Mouse (Mus musculus) midbrain, postnatal 0 days (tissue): ENCODE measurements around the gene Cacna1i. TPM values are rescaled to one million over a fixed set of nuclear protein-coding genes. Genes with fewer than 3 reads are reported as not detected.

Experiments
- ATAC-seq: fragments of 200-750 bp; cut with Nextera tagmentation; 2 replicates; pipeline ENCODE4 v1.8.0; 2017; ENCODE audit warnings: moderate number of reproducible peaks, mild to moderate bottlenecking, moderate TSS enrichment, moderate library complexity; ENCODE audit not compliant: low FRiP score
- DNase-seq: peaks from one replicate; pipeline ENCODE4 v3.0.0-alpha.2; 2015; ENCODE audit warnings: low spot score
- H3K27ac ChIP-seq: fragments of 300-500 bp; sonication (generic); 2 replicates; pipeline ENCODE4 v1.5.1; 2014; ENCODE audit warnings: low read depth, mild to moderate bottlenecking, low read length, mixed read lengths
- H3K27me3 ChIP-seq: fragments of 300-500 bp; sonication (generic); 2 replicates; pipeline ENCODE4 v1.6.1; 2014; ENCODE audit warnings: low read length, control low read depth, mixed read lengths; ENCODE audit not compliant: insufficient read depth
- H3K36me3 ChIP-seq: fragments of 300-500 bp; sonication (generic); 2 replicates; pipeline ENCODE4 v1.6.1; 2014; ENCODE audit warnings: low read length, control low read depth, mixed read lengths; ENCODE audit not compliant: insufficient read depth
- H3K4me1 ChIP-seq: fragments of 300-500 bp; sonication (generic); 2 replicates; pipeline ENCODE4 v1.6.1; 2014; ENCODE audit warnings: mild to moderate bottlenecking, control low read depth, antibody characterized with exemption, low read length, mixed read lengths; ENCODE audit not compliant: insufficient read depth
- H3K4me2 ChIP-seq: fragments of 300-500 bp; sonication (generic); 2 replicates; pipeline ENCODE4 v1.6.1; 2014; ENCODE audit warnings: low read depth, mild to moderate bottlenecking, low read length, mixed read lengths; ENCODE audit not compliant: poor library complexity, severe bottlenecking
- H3K4me3 ChIP-seq: fragments of 300-500 bp; sonication (generic); 2 replicates; pipeline ENCODE4 v1.5.1; 2014; ENCODE audit warnings: low read depth, mild to moderate bottlenecking, low read length, moderate library complexity
- H3K9ac ChIP-seq: fragments of 300-500 bp; sonication (generic); replicated peaks from 2 replicates; pipeline ENCODE4 v1.6.1; 2014; ENCODE audit warnings: mild to moderate bottlenecking, low read length, moderate library complexity, mixed read lengths; ENCODE audit not compliant: poor library complexity, severe bottlenecking
- H3K9me3 ChIP-seq: fragments of 300-500 bp; sonication (generic); 2 replicates; pipeline ENCODE4 v1.6.1; 2016; ENCODE audit warnings: low read length, control low read depth
- CTCF ChIP-seq: IDR thresholded peaks from 2 replicates; pipeline ENCODE4 v1.5.1; 2016; ENCODE audit warnings: antibody characterized with exemption, mild to moderate bottlenecking
- WGBS: fragments of 180-500 bp; shearing (Covaris S2); extraction: QIAGEN DNeasy Blood & Tissue Kit; methylation state at CpG from one replicate; pipeline ENCODE4 v1.1.7; 2014; 5-methylcytosine and 5-hydroxymethylcytosine counted together
- polyA plus RNA-seq: library from polyadenylated mRNA; unstranded; fragments of >200 nt; fragmentation: Nextera tagmentation; extraction: Ambion mirVana; gene quantifications from 2 replicates; pipeline ENCODE4 v1.2.1, GENCODE M21; 2015
- total RNA-seq: library from RNA; depleted of rRNA; stranded (reverse); fragments of >200 nt; gene quantifications from 2 replicates; pipeline ENCODE4 v1.2.3, GENCODE M21; 2014

Cacna1i gene
- total and polyA plus RNA-seq, 2 experiments from 2014 or later = 1.1 to 14.6 TPM

- H3K27me3 ChIP-seq = no peaks in the 10 kb centered on the region
- WGBS = 77% methylated on average over 14 of the region's 14 CpGs
- no peaks in the 10 kb centered on the region for H3K9me3 ChIP-seq
- H3K4me1 ChIP-seq = no peaks in the 10 kb centered on the region
- TF ChIP-seq CTCF = no peak
- no peak for ATAC-seq
- DNase-seq = no peak
- H3K36me3 ChIP-seq = 0 out of 2 replicates have a peak, but pooled peaks cover 3% of the 10 kb centered on the region
- no peak overlapping the region for H3K27ac ChIP-seq
- H3K9ac ChIP-seq = no peak overlapping the region
- no peak overlapping the region for H3K4me2 ChIP-seq
- H3K4me3 ChIP-seq = no peak overlapping the region
Measured at GRCm38 (mm10) chr15:80303779-80304178, 16.7 kb downstream of the Cacna1i start.

DNA sequence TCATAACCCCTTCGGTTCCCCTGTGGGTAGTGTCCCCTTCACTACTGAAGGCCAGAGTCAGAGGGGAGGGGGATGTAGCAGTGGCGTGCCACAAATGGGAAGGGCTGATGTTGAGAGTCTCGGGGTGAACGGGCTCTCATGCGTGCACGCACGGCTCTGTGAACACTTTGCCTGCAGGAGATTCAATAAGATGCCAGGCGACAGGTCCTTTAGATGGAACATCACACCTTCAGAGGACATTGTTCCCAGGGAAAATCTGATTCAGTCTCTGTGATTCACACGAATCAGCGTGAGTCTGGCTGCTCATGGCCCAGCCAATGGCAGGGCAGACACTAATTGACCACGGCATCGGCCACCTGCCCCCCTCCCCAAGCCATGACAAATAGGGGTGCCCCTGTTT is 17.1 kb downstream of the Cacna1i start:
- H3K4me2 ChIP-seq = no peak overlapping the region
- DNase-seq = no peak
- no peaks in the 10 kb centered on the region for H3K9me3 ChIP-seq
- 0 out of 2 replicates have a peak, but pooled peaks cover 3% of the 10 kb centered on the region for H3K36me3 ChIP-seq
- no peaks in the 10 kb centered on the region for H3K4me1 ChIP-seq
- H3K4me3 ChIP-seq = no peak overlapping the region
- 77% methylated on average over 12 of the region's 12 CpGs for WGBS
- ATAC-seq = no peak
- H3K27ac ChIP-seq = no peak overlapping the region
- TF ChIP-seq CTCF = no peak
- no peaks in the 10 kb centered on the region for H3K27me3 ChIP-seq
- no peak overlapping the region for H3K9ac ChIP-seq

DNA sequence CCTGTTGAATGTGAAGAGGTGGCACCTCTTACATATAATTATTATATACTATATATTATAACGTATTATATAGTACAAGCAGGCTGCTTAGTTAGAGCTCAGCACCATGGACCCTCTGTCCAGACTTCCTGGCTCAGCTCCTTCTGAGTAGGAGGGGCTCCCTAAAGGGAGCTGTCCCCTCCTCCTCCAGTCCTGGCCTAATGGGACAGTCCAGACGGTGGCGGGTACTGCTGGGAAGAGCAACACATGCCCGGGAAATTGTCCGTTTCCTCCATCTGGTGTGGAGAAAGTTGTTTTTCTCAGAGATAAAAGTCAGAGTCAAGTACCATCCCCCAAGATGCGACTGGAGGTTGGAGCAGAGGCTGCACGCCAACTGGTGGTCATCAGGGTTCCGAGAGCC is 19.1 kb downstream of the Cacna1i start:
- H3K9ac ChIP-seq = no peak overlapping the region
- no peaks in the 10 kb centered on the region for H3K9me3 ChIP-seq
- no peak overlapping the region for H3K4me3 ChIP-seq
- H3K4me1 ChIP-seq = no peaks in the 10 kb centered on the region
- DNase-seq (no peak), ATAC-seq (no peak)
- no peak overlapping the region for H3K4me2 ChIP-seq
- no peak overlapping the region for H3K27ac ChIP-seq
- 0 out of 2 replicates have a peak, but pooled peaks cover 3% of the 10 kb centered on the region for H3K36me3 ChIP-seq
- no peak for TF ChIP-seq CTCF
- H3K27me3 ChIP-seq = no peaks in the 10 kb centered on the region
- whole genome bisulfite sequencing = 74% methylated on average over 8 of the region's 8 CpGs

GRCm38 (mm10) chr15:80314731-80315130 is 27.7 kb downstream of the Cacna1i start:
- WGBS = 14% methylated on average over 7 of the region's 7 CpGs
- Histone ChIP-seq H3K36me3 (no peaks in the 10 kb centered on the region), H3K9me3 (no peaks in the 10 kb centered on the region), H3K27me3 (no peaks in the 10 kb centered on the region), H3K9ac (no peak overlapping the region), H3K4me1 (no peaks in the 10 kb centered on the region; the same call in 1 of the 2 replicates), H3K4me2 (no peak overlapping the region), H3K4me3 (no peak overlapping the region), H3K27ac (no peak overlapping the region)
- no peak for TF ChIP-seq CTCF
- DNase-seq = peak; percentile 61
- peak; percentile 49; the same call in 1 of the 2 replicates for ATAC-seq

DNA sequence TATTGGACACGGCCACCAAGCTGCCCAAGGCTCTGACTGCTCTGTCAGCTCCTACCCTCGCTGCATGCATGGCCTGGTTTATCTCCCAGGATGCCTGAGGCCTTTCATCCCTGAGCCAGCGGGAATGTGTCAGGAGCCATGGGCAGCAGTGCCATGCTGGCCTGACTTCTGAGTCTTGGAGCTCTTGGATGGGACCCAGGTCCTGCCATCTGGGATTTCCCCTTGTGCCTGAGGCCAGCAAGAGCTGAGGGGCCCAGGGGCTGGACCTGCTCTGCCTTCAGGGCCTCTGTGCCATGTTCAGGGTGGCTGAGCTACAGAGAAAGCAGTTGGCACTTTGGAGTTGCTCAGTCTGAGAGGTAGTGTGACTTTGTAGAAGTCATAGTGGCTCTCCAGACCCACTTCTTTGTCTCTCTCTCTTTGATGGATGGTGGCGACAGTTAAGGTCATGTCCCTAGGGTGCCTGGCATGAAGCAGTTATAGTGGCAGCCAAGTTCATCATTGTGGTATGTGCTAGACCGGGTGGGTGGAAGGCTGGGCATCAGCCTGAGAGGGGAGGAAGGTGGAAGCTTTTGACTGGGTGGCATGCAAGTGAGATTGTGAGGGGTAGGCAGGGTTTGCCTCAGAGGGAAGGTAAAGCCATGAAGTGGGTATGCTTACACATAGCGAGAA is 30.1 kb downstream of the Cacna1i start:
- Histone ChIP-seq H3K9me3 (no peaks in the 10 kb centered on the region), H3K9ac (no peak overlapping the region), H3K4me1 (no peaks in the 10 kb centered on the region; the same call in 1 of the 2 replicates), H3K27me3 (no peaks in the 10 kb centered on the region), H3K27ac (no peak overlapping the region), H3K4me2 (no peak overlapping the region), H3K4me3 (no peak overlapping the region), H3K36me3 (no peaks in the 10 kb centered on the region)
- peak; percentile 64 for DNase-seq
- WGBS = 69% methylated on average over 6 of the region's 6 CpGs
- TF ChIP-seq CTCF = no peak
- no peak for ATAC-seq

DNA sequence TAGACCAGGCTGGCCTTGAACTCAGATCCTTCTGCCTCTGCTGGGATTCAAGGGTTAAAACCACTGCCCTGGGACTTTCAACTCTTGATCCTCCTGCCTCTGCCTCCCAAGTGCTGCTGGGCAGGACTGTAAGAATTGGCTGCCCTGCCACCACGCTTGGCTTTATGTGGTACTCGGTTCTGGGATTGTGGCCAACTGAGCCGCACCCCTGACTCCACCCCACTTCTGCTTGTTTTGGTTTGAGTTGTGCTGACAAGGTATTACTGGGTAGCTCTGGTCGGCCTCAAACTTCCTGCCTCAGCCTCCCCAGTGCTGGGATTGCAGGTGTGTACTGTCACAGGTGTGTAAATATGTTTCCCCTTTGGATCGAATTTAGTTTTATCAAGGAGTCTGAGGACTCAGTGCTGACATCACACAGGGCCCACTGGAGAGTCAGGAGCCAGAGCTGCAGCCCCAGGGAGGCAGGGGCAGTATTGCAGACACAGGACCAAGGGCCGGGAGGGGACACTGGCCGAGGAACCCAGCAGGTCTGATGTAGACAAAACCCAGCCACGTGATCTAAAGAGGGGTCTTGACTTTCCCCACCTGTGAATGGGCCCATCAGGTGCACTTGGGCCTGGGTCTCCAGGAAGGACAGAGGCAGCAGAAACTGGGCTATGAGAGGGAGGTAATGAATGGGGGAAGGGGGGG is 30.9 kb downstream of the Cacna1i start:
- no peaks in the 10 kb centered on the region for H3K9me3 ChIP-seq
- H3K9ac ChIP-seq = no peak overlapping the region
- no peak for ATAC-seq
- H3K27ac ChIP-seq = no peak overlapping the region
- WGBS = 67% methylated on average over 8 of the region's 8 CpGs
- no peak for TF ChIP-seq CTCF
- H3K27me3 ChIP-seq = no peaks in the 10 kb centered on the region
- DNase-seq = no peak
- H3K36me3 ChIP-seq = no peaks in the 10 kb centered on the region
- H3K4me1 ChIP-seq = no peaks in the 10 kb centered on the region; the same call in 1 of the 2 replicates
- H3K4me3 ChIP-seq = no peak overlapping the region
- no peak overlapping the region for H3K4me2 ChIP-seq
